Mouse (Mus musculus) mouse trophoblast stem cell (cell line): Measurements from ENCODE around the gene Nhej1.

Experiments
- in situ Hi-C, 2 experiments: fragments of 300-500 bp; cut with MseI, MboI; formaldehyde crosslinking; loops; 2 replicates in 1 of 2; 3 replicates in 1 of 2; pipeline ENCODE4 v1.15.1; 2025

Nhej1 gene

GRCm38 (mm10) chr1:75125418-75125817 is 418 bp upstream of the Nhej1 start:
- in situ Hi-C loops = no loop called here

- in situ Hi-C loops = no loop called here
These were observed 2.8 kb downstream of the Nhej1 start for GRCm38 (mm10) chr1:75122211-75122610.

GRCm38 (mm10) chr1:75052091-75052490 is 72.9 kb downstream of the Nhej1 start:
- in situ Hi-C loops = no loop called here

- in situ Hi-C loops = no loop called here
These were observed 73.6 kb downstream of the Nhej1 start for GRCm38 (mm10) chr1:75051428-75051827.

- in situ Hi-C loops = no loop called here
These were observed 76.4 kb downstream of the Nhej1 start for GRCm38 (mm10) chr1:75048571-75048970.

- in situ Hi-C loops = no loop called here
These were observed 77.0 kb downstream of the Nhej1 start for GRCm38 (mm10) chr1:75048041-75048440.

GRCm38 (mm10) chr1:75040429-75040828 is 84.6 kb downstream of the Nhej1 start:
- in situ Hi-C loops = no loop called here

GRCm38 (mm10) chr1:75032041-75032440 is 93.0 kb downstream of the Nhej1 start:
- in situ Hi-C loops = no loop called here

- in situ Hi-C loops = no loop called here
These were observed 97.8 kb downstream of the Nhej1 start for GRCm38 (mm10) chr1:75027061-75027779.

GRCm38 (mm10) chr1:75024419-75025199 is 100.4 kb downstream of the Nhej1 start:
- in situ Hi-C loops = no loop called here

- in situ Hi-C loops = no loop called here
These were observed 102.8 kb downstream of the Nhej1 start for GRCm38 (mm10) chr1:75022216-75022615.

GRCm38 (mm10) chr1:75016846-75017245 is 108.2 kb downstream of the Nhej1 start:
- in situ Hi-C loops = loop anchor here in 1 of 2 experiments (5.0 kb wide), 1 partner anchor 60 kb away; no protein-coding TSS in a partner anchor

GRCm38 (mm10) chr1:75015551-75016265 is 109.3 kb downstream of the Nhej1 start:
- in situ Hi-C loops = loop anchor here in 1 of 2 experiments (5.0 kb wide), 1 partner anchor 58 kb away; no protein-coding TSS in a partner anchor

- in situ Hi-C loops = no loop called here
These were observed 110.7 kb downstream of the Nhej1 start for GRCm38 (mm10) chr1:75014210-75014845.

GRCm38 (mm10) chr1:75010817-75011216 is 114.2 kb downstream of the Nhej1 start:
- in situ Hi-C loops = no loop called here

GRCm38 (mm10) chr1:75010203-75010602 is 114.8 kb downstream of the Nhej1 start:
- in situ Hi-C loops = no loop called here

GRCm38 (mm10) chr1:75006016-75006415 is 119.0 kb downstream of the Nhej1 start:
- in situ Hi-C loops = no loop called here

GRCm38 (mm10) chr1:75001183-75001582 is 123.8 kb downstream of the Nhej1 start:
- in situ Hi-C loops = no loop called here

GRCm38 (mm10) chr1:75000496-75000895 is 124.5 kb downstream of the Nhej1 start:
- in situ Hi-C loops = no loop called here

- in situ Hi-C loops = no loop called here
These were observed 125.8 kb downstream of the Nhej1 start for GRCm38 (mm10) chr1:74999173-74999572.

- in situ Hi-C loops = no loop called here
These were observed 127.8 kb downstream of the Nhej1 start for GRCm38 (mm10) chr1:74997231-74997630.

- in situ Hi-C loops = no loop called here
These were observed 148.0 kb downstream of the Nhej1 start for GRCm38 (mm10) chr1:74977001-74977400.
